ENCODE assay signal across 21 mouse cellular contexts in genomic region chr16:58234686-58235085, GRCm38 (mm10).
DNase-seq lines count a peak whose midpoint lies in the region; ATAC-seq lines count a peak whose summit lies in the region.
"Had no signal": no experiment of that assay in that cellular context is flagged by ENCODE, and none has a peak within 500 bp of the region (broad histone marks: within the 10 kb centered on the region; RNA-seq: fewer than 3 reads in every experiment).

No protein-coding gene starts in this region.

- peak; percentile 68 for ATAC-seq in kidney, embryonic 14.5 days (ENCODE audit: low FRiP score, low TSS enrichment)
- ATAC-seq in kidney, embryonic 16.5 days (ENCODE audit: low FRiP score, low TSS enrichment) = peak; percentile 35; the same call in 1 of the 2 replicates
- ATAC-seq: forebrain, embryonic 14.5 days; forebrain, embryonic 16.5 days had no signal

- H3K9me3 ChIP-seq in kidney, embryonic 14.5 days (ENCODE audit: control insufficient read depth, low read length) = no peaks in the 10 kb centered on the region
- 0 out of 2 replicates have a peak, but pooled peaks cover 2% of the 10 kb centered on the region for H3K9me3 ChIP-seq in kidney, embryonic 16.5 days (ENCODE audit: low read length)
- H3K9me3 ChIP-seq: embryonic facial prominence, embryonic 13.5 days; embryonic facial prominence, embryonic 15.5 days; forebrain, embryonic 10.5 days; forebrain, embryonic 12.5 days had no signal

- no peak overlapping the region for H3K27ac ChIP-seq in kidney, embryonic 14.5 days (ENCODE audit: low read depth, low read length)
- H3K27ac ChIP-seq in kidney, embryonic 16.5 days (ENCODE audit: low read length) = no peak overlapping the region
- H3K27ac ChIP-seq: embryonic facial prominence, embryonic 13.5 days; embryonic facial prominence, embryonic 15.5 days; forebrain, embryonic 10.5 days; forebrain, embryonic 12.5 days had no signal

- no peaks in the 10 kb centered on the region for H3K36me3 ChIP-seq in kidney, embryonic 14.5 days (ENCODE audit: control insufficient read depth, insufficient read depth, low read length)
- no peaks in the 10 kb centered on the region for H3K36me3 ChIP-seq in kidney, embryonic 16.5 days (ENCODE audit: insufficient read depth, low read length)
- H3K36me3 ChIP-seq: embryonic facial prominence, embryonic 13.5 days; embryonic facial prominence, embryonic 15.5 days; forebrain, embryonic 10.5 days; forebrain, embryonic 12.5 days had no signal

- no peak for DNase-seq in kidney, postnatal 25 days
- no peak for DNase-seq in kidney, adult 8-10 months
- DNase-seq: adrenal gland, adult 2 months; adrenal gland, postnatal 10 days; adrenal gland, postnatal 25 days; cerebellum, adult 11 months; cerebellum, adult 18-20 months; cerebellum, adult 8-10 months; cerebellum, adult 9-11 months; cerebellum, postnatal 14 days; cerebellum, postnatal 36 days; embryo, embryonic 11 days had no signal

- no peak overlapping the region for H3K4me3 ChIP-seq in kidney, embryonic 14.5 days (ENCODE audit: low read length)
- H3K4me3 ChIP-seq in kidney, embryonic 16.5 days (ENCODE audit: low read length) = no peak overlapping the region
- H3K4me3 ChIP-seq: embryonic facial prominence, embryonic 13.5 days; embryonic facial prominence, embryonic 15.5 days; erythroblast, embryonic 14.5 days; forebrain, embryonic 10.5 days; forebrain, embryonic 12.5 days had no signal

- H3K9ac ChIP-seq in kidney, embryonic 14.5 days (ENCODE audit: low read depth, low read length) = no peak overlapping the region
- H3K9ac ChIP-seq in kidney, embryonic 16.5 days (replicated peaks; ENCODE audit: low read length) = no peak overlapping the region
- H3K9ac ChIP-seq: embryonic facial prominence, embryonic 13.5 days; embryonic facial prominence, embryonic 15.5 days; forebrain, embryonic 12.5 days had no signal

- no peak overlapping the region for H3K4me2 ChIP-seq in kidney, embryonic 14.5 days (replicated peaks; ENCODE audit: low read depth, low read length)
- H3K4me2 ChIP-seq in kidney, embryonic 16.5 days (replicated peaks; ENCODE audit: low read depth, low read length) = no peak overlapping the region
- H3K4me2 ChIP-seq: embryonic facial prominence, embryonic 13.5 days; embryonic facial prominence, embryonic 15.5 days; forebrain, embryonic 12.5 days had no signal

- H3K27me3 ChIP-seq in kidney, embryonic 14.5 days (ENCODE audit: control insufficient read depth, insufficient read depth, low read length) = no peaks in the 10 kb centered on the region
- H3K27me3 ChIP-seq in kidney, embryonic 16.5 days (ENCODE audit: insufficient read depth, low read length) = no peaks in the 10 kb centered on the region
- H3K27me3 ChIP-seq: embryonic facial prominence, embryonic 13.5 days; embryonic facial prominence, embryonic 15.5 days; forebrain, embryonic 12.5 days had no signal

- no peaks in the 10 kb centered on the region for H3K4me1 ChIP-seq in kidney, embryonic 14.5 days (ENCODE audit: control insufficient read depth, insufficient read depth, low read length)
- no peaks in the 10 kb centered on the region for H3K4me1 ChIP-seq in kidney, embryonic 16.5 days (ENCODE audit: insufficient read depth, low read length)
- H3K4me1 ChIP-seq: embryonic facial prominence, embryonic 13.5 days; embryonic facial prominence, embryonic 15.5 days; forebrain, embryonic 10.5 days; forebrain, embryonic 12.5 days had no signal
